Mouse (Mus musculus) brain, adult 2 months (tissue): ENCODE measurements around the gene Tspan31.
"Not testable (repeated sequence)": the region's sequence is repeated elsewhere in the genome, so short reads cannot be mapped to it uniquely, and the experiment has no call there.

Source experiments
- DNase-seq: peaks from one replicate; pipeline ENCODE4 v3.0.0; 2011; ENCODE audit warnings: low read depth, low spot score

Tspan31 gene

GRCm38 (mm10) chr10:127083915-127084306 is 13.8 kb upstream of the Tspan31 start:
- DNase-seq = no peak

- no peak for DNase-seq
These were observed 13.3 kb upstream of the Tspan31 start for GRCm38 (mm10) chr10:127083292-127083914.

GRCm38 (mm10) chr10:127081996-127082620 is 12.0 kb upstream of the Tspan31 start:
- DNase-seq = peak; percentile 78

GRCm38 (mm10) chr10:127080901-127081780 is 11.1 kb upstream of the Tspan31 start:
- DNase-seq = peak; percentile 89

GRCm38 (mm10) chr10:127079665-127080391 is 9.8 kb upstream of the Tspan31 start:
- peak; percentile 62 for DNase-seq

- DNase-seq = peak; percentile 95
These were observed 8.9 kb upstream of the Tspan31 start for GRCm38 (mm10) chr10:127078677-127079575.

GRCm38 (mm10) chr10:127078001-127078676 is 8.1 kb upstream of the Tspan31 start:
- DNase-seq = peak; percentile 95

- peak; percentile 79 for DNase-seq
These were observed 7.5 kb upstream of the Tspan31 start for GRCm38 (mm10) chr10:127077515-127077914.

GRCm38 (mm10) chr10:127076082-127076481 is 6.0 kb upstream of the Tspan31 start:
- DNase-seq = peak; percentile 82

GRCm38 (mm10) chr10:127075651-127076050 is 5.6 kb upstream of the Tspan31 start:
- DNase-seq = no peak

- no peak for DNase-seq
These were observed 5.0 kb upstream of the Tspan31 start, which contains the start of gene Agap2 for GRCm38 (mm10) chr10:127075080-127075479. Gene Agap2, plus strand, starts transcription at chr10:127075284.

GRCm38 (mm10) chr10:127073981-127074380 is 3.9 kb upstream of the Tspan31 start:
- DNase-seq = no peak

GRCm38 (mm10) chr10:127072969-127073368 is 2.9 kb upstream of the Tspan31 start:
- DNase-seq = not testable (repeated sequence)

GRCm38 (mm10) chr10:127072270-127072669 is 2.2 kb upstream of the Tspan31 start:
- not testable (repeated sequence) for DNase-seq

GRCm38 (mm10) chr10:127071203-127071602 is 1.1 kb upstream of the Tspan31 start:
- no peak for DNase-seq

GRCm38 (mm10) chr10:127069281-127070189 is 529 bp downstream of the Tspan31 start:
- DNase-seq = no peak

GRCm38 (mm10) chr10:127068360-127069038 is 1.6 kb downstream of the Tspan31 start:
- no peak for DNase-seq

GRCm38 (mm10) chr10:127066519-127067018 is 3.5 kb downstream of the Tspan31 start:
- no peak for DNase-seq
